Mouse (Mus musculus): ENCODE data around the gene Gal3st1.

- no peak for TF ChIP-seq CTCF (IDR thresholded peaks at IDR 0.05; ENCODE audit: low read depth)
- TF ChIP-seq EP300 (IDR thresholded peaks at IDR 0.05; ENCODE audit: low read depth): no peak
Measured at GRCm38 (mm10) chr11:3989748-3990147, 6.3 kb downstream of the Gal3st1 start.

Data from liver, postnatal 0 days (tissue).